Mouse (Mus musculus): ENCODE data around the gene Nhlh2. TPM values are rescaled to one million over a fixed set of nuclear protein-coding genes. Genes with fewer than 3 reads are reported as not detected.

Gene Nhlh2
- total and polyA plus RNA-seq, 2 experiments = not detected

GRCm38 (mm10) chr3:102010681-102011317, 923 bp downstream of the Nhlh2 start:
- Histone ChIP-seq H3K27ac (replicated peaks; ENCODE audit: insufficient read depth, low read depth, low read length) (no peak overlapping the region), H3K27me3 (ENCODE audit: control insufficient read depth, insufficient read depth, low read length) (peaks cover 26% of the 10 kb centered on the region), H3K36me3 (ENCODE audit: control insufficient read depth, insufficient read depth, low read length) (no peaks in the 10 kb centered on the region), H3K9ac (ENCODE audit: low read depth, low read length) (no peak overlapping the region), H3K79me2 (ENCODE audit: control insufficient read depth, insufficient read depth, low read length) (no peaks in the 10 kb centered on the region), H3K4me3 (ENCODE audit: insufficient read depth, low read depth, low read length) (no peak overlapping the region), H3K4me1 (ENCODE audit: control insufficient read depth, insufficient read depth, low read length) (0 out of 2 replicates have a peak, but pooled peaks cover 1% of the 10 kb centered on the region)
- TF ChIP-seq CTCF (IDR thresholded peaks at IDR 0.05; ENCODE audit: low read depth, low read length) (no peak), POLR2A (IDR thresholded peaks at IDR 0.05; ENCODE audit: extremely low read depth, insufficient read depth, low read length) (no peak)
- WGBS = 6% methylated on average over 24 of the region's 24 CpGs
- no peak for DNase-seq (ENCODE audit: extremely low read depth, low read depth, low spot score)

GRCm38 (mm10) chr3:102011318-102012075, 1.6 kb downstream of the Nhlh2 start:
- H3K27ac ChIP-seq (replicated peaks; ENCODE audit: insufficient read depth, low read depth, low read length) = no peak overlapping the region
- H3K4me1 ChIP-seq (ENCODE audit: control insufficient read depth, insufficient read depth, low read length) = 0 out of 2 replicates have a peak, but pooled peaks cover 1% of the 10 kb centered on the region
- TF ChIP-seq POLR2A (IDR thresholded peaks at IDR 0.05; ENCODE audit: extremely low read depth, insufficient read depth, low read length) = no peak
- no peak for TF ChIP-seq CTCF (IDR thresholded peaks at IDR 0.05; ENCODE audit: low read depth, low read length)
- H3K9ac ChIP-seq (ENCODE audit: low read depth, low read length) = no peak overlapping the region
- H3K4me3 ChIP-seq (ENCODE audit: insufficient read depth, low read depth, low read length) = no peak overlapping the region
- 2% methylated on average over 48 of the region's 48 CpGs for WGBS
- DNase-seq (ENCODE audit: extremely low read depth, low read depth, low spot score) = no peak
- peaks cover 26% of the 10 kb centered on the region for H3K27me3 ChIP-seq (ENCODE audit: control insufficient read depth, insufficient read depth, low read length)
- no peaks in the 10 kb centered on the region for H3K79me2 ChIP-seq (ENCODE audit: control insufficient read depth, insufficient read depth, low read length)
- no peaks in the 10 kb centered on the region for H3K36me3 ChIP-seq (ENCODE audit: control insufficient read depth, insufficient read depth, low read length)

DNA sequence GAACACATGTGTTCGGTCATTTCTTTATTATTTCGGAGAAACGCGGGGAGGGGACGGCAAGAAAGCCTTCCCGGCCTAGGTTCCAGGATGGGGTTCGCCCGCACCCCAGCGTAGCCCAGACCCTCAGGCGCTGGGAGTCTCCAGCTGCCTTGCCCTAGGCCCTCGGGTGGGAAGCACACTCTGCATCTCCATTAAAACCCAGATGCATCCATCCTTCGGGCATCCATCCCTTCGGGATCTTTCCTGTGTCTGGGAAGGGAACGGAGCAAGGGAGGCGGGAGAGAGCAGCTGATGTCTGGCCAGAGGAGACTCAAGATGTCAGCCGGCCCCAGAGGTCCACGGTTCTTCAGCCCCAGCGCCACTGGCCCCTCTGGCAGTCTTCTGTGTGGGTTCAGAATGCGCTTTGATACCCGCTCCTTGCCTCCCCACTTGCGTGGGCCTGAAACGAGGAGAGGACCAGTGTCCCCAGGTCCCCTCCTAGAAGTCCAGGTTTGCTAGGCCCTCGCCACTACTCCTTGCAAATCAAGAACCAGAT, 2.3 kb downstream of the Nhlh2 start:
- Histone ChIP-seq H3K79me2 (ENCODE audit: control insufficient read depth, insufficient read depth, low read length) (no peaks in the 10 kb centered on the region), H3K27me3 (ENCODE audit: control insufficient read depth, insufficient read depth, low read length) (peaks cover 27% of the 10 kb centered on the region), H3K27ac (replicated peaks; ENCODE audit: insufficient read depth, low read depth, low read length) (no peak overlapping the region), H3K4me3 (ENCODE audit: insufficient read depth, low read depth, low read length) (no peak overlapping the region), H3K9ac (ENCODE audit: low read depth, low read length) (no peak overlapping the region), H3K4me1 (ENCODE audit: control insufficient read depth, insufficient read depth, low read length) (0 out of 2 replicates have a peak, but pooled peaks cover 1% of the 10 kb centered on the region), H3K36me3 (ENCODE audit: control insufficient read depth, insufficient read depth, low read length) (no peaks in the 10 kb centered on the region)
- TF ChIP-seq CTCF (IDR thresholded peaks at IDR 0.05; ENCODE audit: low read depth, low read length) (no peak), POLR2A (IDR thresholded peaks at IDR 0.05; ENCODE audit: extremely low read depth, insufficient read depth, low read length) (no peak)
- no peak for DNase-seq (ENCODE audit: extremely low read depth, low read depth, low spot score)
- 9% methylated on average over 23 of the region's 23 CpGs for WGBS

- Histone ChIP-seq H3K9ac (ENCODE audit: low read depth, low read length) (no peak overlapping the region), H3K36me3 (ENCODE audit: control insufficient read depth, insufficient read depth, low read length) (no peaks in the 10 kb centered on the region), H3K4me1 (ENCODE audit: control insufficient read depth, insufficient read depth, low read length) (0 out of 2 replicates have a peak, but pooled peaks cover 1% of the 10 kb centered on the region), H3K79me2 (ENCODE audit: control insufficient read depth, insufficient read depth, low read length) (no peaks in the 10 kb centered on the region), H3K4me3 (ENCODE audit: insufficient read depth, low read depth, low read length) (no peak overlapping the region), H3K27me3 (ENCODE audit: control insufficient read depth, insufficient read depth, low read length) (peaks cover 30% of the 10 kb centered on the region), H3K27ac (replicated peaks; ENCODE audit: insufficient read depth, low read depth, low read length) (no peak overlapping the region)
- TF ChIP-seq POLR2A (IDR thresholded peaks at IDR 0.05; ENCODE audit: extremely low read depth, insufficient read depth, low read length) = no peak
- no peak for TF ChIP-seq CTCF (IDR thresholded peaks at IDR 0.05; ENCODE audit: low read depth, low read length)
- 3% methylated on average over 52 of the region's 53 CpGs for WGBS
- DNase-seq (ENCODE audit: extremely low read depth, low read depth, low spot score) = no peak
Measured at GRCm38 (mm10) chr3:102012611-102013211, 2.8 kb downstream of the Nhlh2 start.

DNA sequence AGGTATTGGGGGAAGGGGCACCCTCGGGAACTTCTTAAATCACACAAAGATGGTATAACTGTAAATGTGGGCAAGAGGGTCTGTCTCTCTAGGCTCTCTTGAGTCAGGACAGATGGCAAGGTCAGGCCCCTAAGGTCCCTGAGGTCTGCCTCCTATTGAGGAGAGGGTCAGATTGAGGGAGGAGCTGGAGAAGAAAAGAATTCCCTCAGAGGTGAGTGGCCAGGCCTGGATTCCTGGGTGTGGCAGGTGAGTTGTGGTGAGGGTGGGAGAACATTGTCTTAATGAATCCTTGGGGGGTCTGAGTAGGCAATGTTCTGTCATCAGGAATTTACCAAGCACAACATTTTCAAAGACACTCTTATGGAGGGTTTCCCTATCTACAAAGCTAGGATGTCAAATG, 10.7 kb downstream of the Nhlh2 start:
- Histone ChIP-seq H3K79me2 (ENCODE audit: control insufficient read depth, insufficient read depth, low read length) (no peaks in the 10 kb centered on the region), H3K4me1 (ENCODE audit: control insufficient read depth, insufficient read depth, low read length) (no peaks in the 10 kb centered on the region), H3K27me3 (ENCODE audit: control insufficient read depth, insufficient read depth, low read length) (peaks cover 12% of the 10 kb centered on the region; the same call in 1 of the 2 replicates), H3K36me3 (ENCODE audit: control insufficient read depth, insufficient read depth, low read length) (no peaks in the 10 kb centered on the region), H3K4me3 (ENCODE audit: insufficient read depth, low read depth, low read length) (no peak overlapping the region), H3K27ac (replicated peaks; ENCODE audit: insufficient read depth, low read depth, low read length) (no peak overlapping the region), H3K9ac (ENCODE audit: low read depth, low read length) (no peak overlapping the region)
- DNase-seq (ENCODE audit: extremely low read depth, low read depth, low spot score) = no peak
- TF ChIP-seq CTCF (IDR thresholded peaks at IDR 0.05; ENCODE audit: low read depth, low read length) (no peak), POLR2A (IDR thresholded peaks at IDR 0.05; ENCODE audit: extremely low read depth, insufficient read depth, low read length) (no peak)
- 77% methylated on average over 1 of the region's 1 CpGs for WGBS
